Mouse (Mus musculus): ENCODE measurements around the gene Vcan. TPM values are rescaled to one million over a fixed set of nuclear protein-coding genes. Genes with fewer than 3 reads are reported as not detected.

Vcan gene
- total RNA-seq, 2 experiments from 2014 or later = 125 to 154 TPM

DNA sequence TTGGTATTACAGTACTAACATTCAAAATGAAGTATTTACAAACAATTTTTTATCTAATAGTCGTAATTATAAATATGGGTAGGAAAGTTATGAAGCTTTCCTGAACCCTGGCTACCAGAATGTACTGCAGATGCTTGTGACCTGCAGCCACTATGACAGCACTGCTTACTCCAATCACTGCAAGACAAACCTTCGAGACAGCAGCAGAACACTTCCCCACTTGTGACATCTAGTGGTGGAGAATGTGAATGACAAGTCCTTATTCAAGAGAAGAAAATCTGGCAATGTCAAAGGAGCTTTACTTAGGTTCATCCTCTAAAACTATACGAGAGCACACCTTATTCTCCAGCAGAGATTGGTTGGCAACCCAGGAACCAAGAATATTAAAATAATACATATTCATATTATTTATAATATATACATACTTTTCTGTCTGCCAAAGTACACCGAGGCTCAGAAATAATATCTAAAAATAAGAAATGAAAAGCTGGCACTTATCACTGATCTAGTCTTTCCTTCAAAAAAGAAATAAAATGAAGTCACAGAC is 108.1 kb downstream of the Vcan start:
- intact Hi-C loops (cut with DNase I) = no loop called here
- no peak for DNase-seq

DNA sequence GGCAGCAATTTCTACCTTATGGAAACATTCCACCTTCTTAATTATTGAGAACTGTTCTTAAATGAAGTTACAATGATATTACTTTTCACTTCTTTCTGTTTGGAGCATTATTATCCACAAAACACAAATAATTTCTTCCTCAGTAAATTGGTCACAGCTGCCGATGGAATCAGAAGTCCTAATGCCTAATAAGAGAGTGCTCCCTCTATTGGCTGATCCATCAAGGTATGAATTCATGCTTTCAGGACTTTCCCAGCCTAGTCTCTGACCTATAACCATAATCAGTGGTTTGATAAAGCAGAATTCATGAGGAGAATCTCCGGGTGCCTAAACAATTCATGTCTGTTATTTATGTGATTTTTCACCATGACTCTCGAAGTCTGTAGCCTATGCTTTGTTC is 123.2 kb downstream of the Vcan start:
- DNase-seq = no peak
- intact Hi-C loops (cut with DNase I) = no loop called here

DNA sequence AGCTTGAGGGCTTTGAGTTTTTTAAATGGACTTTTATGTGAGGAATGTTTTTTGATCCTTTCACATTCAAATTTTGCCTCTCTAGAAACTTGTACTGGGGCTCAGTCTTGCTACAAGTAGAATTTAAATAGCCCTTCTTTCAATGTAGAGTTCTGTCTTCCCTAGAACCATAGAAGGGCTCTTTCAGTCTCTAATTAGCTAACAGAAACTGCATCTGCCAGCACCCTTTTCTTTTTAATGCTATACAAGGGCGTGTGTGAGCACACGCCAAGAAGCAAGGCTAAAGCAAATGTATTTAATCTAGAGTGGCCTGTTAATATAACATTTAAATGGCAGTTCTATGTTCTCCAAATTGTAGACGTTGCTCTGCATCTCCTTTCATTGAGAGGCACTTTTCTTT is 134.9 kb downstream of the Vcan start:
- intact Hi-C loops (cut with DNase I) = no loop called here
- DNase-seq = no peak

Other genes with a start within 250 kb of the Vcan start
- 10 to 100 TPM; 10.7 to 12.6 TPM for gene Hapln1, start 202.7 kb downstream of the Vcan start, total RNA-seq (2021)

All from left cerebral cortex, postnatal 4 days (tissue).